In the genomic region with DNA sequence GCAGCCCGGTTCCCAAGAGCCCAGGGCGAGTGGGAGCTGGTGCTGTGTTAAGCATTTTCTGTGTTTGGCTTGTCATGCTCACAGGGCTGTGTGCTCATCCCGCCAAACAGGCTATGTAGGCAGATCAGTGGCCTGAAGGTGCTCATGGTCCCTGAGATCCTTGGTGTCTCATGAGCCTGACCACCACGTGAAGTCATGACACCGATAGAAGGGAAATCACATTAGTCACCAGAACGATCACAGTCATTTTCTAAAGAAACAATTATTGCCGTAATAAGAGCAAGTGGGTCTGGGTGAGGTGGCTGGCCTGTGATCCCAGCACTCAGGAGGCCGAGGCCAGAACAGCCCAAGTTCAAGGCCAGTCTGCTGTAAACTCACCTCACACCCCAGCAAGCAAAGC, we compare ENCODE assay signal across 9 mouse cellular contexts. TPM values are rescaled to one million over a fixed set of nuclear protein-coding genes. Genes with fewer than 3 reads are reported as not detected.
DNase-seq lines count a peak whose midpoint lies in the region; ATAC-seq lines count a peak whose summit lies in the region.
"Had no signal": no experiment of that assay in that cellular context is flagged by ENCODE, and none has a peak within 500 bp of the region (broad histone marks: within the 10 kb centered on the region; RNA-seq: fewer than 3 reads in every experiment).

No protein-coding gene starts in this region.

- H3K9ac ChIP-seq in heart, embryonic 12.5 days: peak overlapping the region; percentile 38
- H3K9ac ChIP-seq in forebrain, embryonic 13.5 days: 0 out of 2 replicates have a peak overlapping the region, but pooled peaks have one; percentile 27
- H3K9ac ChIP-seq in limb, embryonic 15.5 days: no peak overlapping the region

- H3K27ac ChIP-seq in heart, embryonic 12.5 days (ENCODE audit: poor library complexity, severe bottlenecking): peak overlapping the region; percentile 98
- H3K27ac ChIP-seq in forebrain, embryonic 13.5 days: peak overlapping the region; percentile 16
- H3K27ac ChIP-seq in limb, embryonic 15.5 days: peak overlapping the region; percentile 78

- peaks cover 81% of the 10 kb centered on the region for H3K4me1 ChIP-seq in heart, embryonic 12.5 days (replicated peaks)
- H3K4me1 ChIP-seq in forebrain, embryonic 13.5 days: peaks cover 32% of the 10 kb centered on the region
- H3K4me1 ChIP-seq in limb, embryonic 15.5 days: peaks cover 37% of the 10 kb centered on the region

- no peak for ATAC-seq in heart, embryonic 12.5 days (ENCODE audit: insufficient number of reproducible peaks, low FRiP score)
- no peak for ATAC-seq in forebrain, embryonic 13.5 days
- ATAC-seq in limb, embryonic 15.5 days (ENCODE audit: insufficient number of reproducible peaks, low FRiP score, low TSS enrichment, low read depth): no peak
- ATAC-seq: CD4-positive, CD25-positive, alpha-beta regulatory T cell, adult 4 months had no signal

- no peak for DNase-seq in heart, adult 8-10 months (ENCODE audit: low spot score)
- DNase-seq in 416B (ENCODE audit: low read depth): peak; percentile 52
- DNase-seq in spleen, postnatal 10 days (ENCODE audit: low spot score in 2 of 2): no peak
- DNase-seq in urinary bladder, postnatal 25 days (ENCODE audit: low spot score): no peak
- DNase-seq in retina, embryonic 14.5 days (ENCODE audit: low spot score): no peak

- H3K4me2 ChIP-seq in heart, embryonic 12.5 days: no peak overlapping the region
- no peak overlapping the region for H3K4me2 ChIP-seq in forebrain, embryonic 13.5 days
- H3K4me2 ChIP-seq in limb, embryonic 15.5 days: no peak overlapping the region

- no peaks in the 10 kb centered on the region for H3K9me3 ChIP-seq in heart, embryonic 12.5 days (replicated peaks)
- H3K9me3 ChIP-seq in forebrain, embryonic 13.5 days (replicated peaks): no peaks in the 10 kb centered on the region
- H3K9me3 ChIP-seq in limb, embryonic 15.5 days: no peaks in the 10 kb centered on the region

- no peak overlapping the region for H3K4me3 ChIP-seq in heart, embryonic 12.5 days
- H3K4me3 ChIP-seq in forebrain, embryonic 13.5 days: no peak overlapping the region
- no peak overlapping the region for H3K4me3 ChIP-seq in limb, embryonic 15.5 days

- H3K27me3 ChIP-seq in heart, embryonic 12.5 days (replicated peaks): no peaks in the 10 kb centered on the region
- peaks cover 21% of the 10 kb centered on the region; the same call in 1 of the 2 replicates for H3K27me3 ChIP-seq in forebrain, embryonic 13.5 days
- H3K27me3 ChIP-seq in limb, embryonic 15.5 days: no peaks in the 10 kb centered on the region

- H3K36me3 ChIP-seq in heart, embryonic 12.5 days: peaks cover 29% of the 10 kb centered on the region
- H3K36me3 ChIP-seq in forebrain, embryonic 13.5 days (ENCODE audit: poor library complexity, severe bottlenecking): peaks cover 23% of the 10 kb centered on the region; the same call in 1 of the 2 replicates
- H3K36me3 ChIP-seq in limb, embryonic 15.5 days: peaks cover 32% of the 10 kb centered on the region

- 59% methylated on average over 8 of the region's 8 CpGs for WGBS in heart, embryonic 12.5 days
- 54% methylated on average over 8 of the region's 8 CpGs for WGBS in forebrain, embryonic 13.5 days
- WGBS in limb, embryonic 15.5 days: 65% methylated on average over 8 of the region's 8 CpGs

RNA-seq across cellular contexts. Expression of a gene that starts 31.5 kb away (rescaled TPM):
- polyA plus RNA-seq in heart, embryonic 12.5 days (2016; fragmentation: Nextera tagmentation; extraction: Ambion mirVana): 62.0 and 64.4 TPM in 2 replicates
- total RNA-seq in heart, adult 8-10 months (2022): 10 to 100 TPM; 19.1 to 26.8 (median 22.6) TPM
- polyA plus RNA-seq in forebrain, embryonic 13.5 days (2015; fragmentation: Nextera tagmentation; extraction: Ambion mirVana): 21.1 and 23.7 TPM in 2 replicates
- polyA plus RNA-seq in limb, embryonic 15.5 days (2015; fragmentation: Nextera tagmentation; extraction: Ambion mirVana): 138 and 152 TPM in 2 replicates

RNA-seq across cellular contexts. Expression of a gene that starts 53.9 kb away (rescaled TPM):
- polyA plus RNA-seq in heart, embryonic 12.5 days (2016; fragmentation: Nextera tagmentation; extraction: Ambion mirVana): 99.8 and 114 TPM in 2 replicates
- total RNA-seq in heart, adult 8-10 months (2022): 10 to 100 TPM; 56.3 to 66.1 (median 58.9) TPM
- polyA plus RNA-seq in forebrain, embryonic 13.5 days (2015; fragmentation: Nextera tagmentation; extraction: Ambion mirVana): 111 and 118 TPM in 2 replicates
- polyA plus RNA-seq in limb, embryonic 15.5 days (2015; fragmentation: Nextera tagmentation; extraction: Ambion mirVana): 154 and 176 TPM in 2 replicates

RNA-seq across cellular contexts. Expression of a gene that starts 54.0 kb away (rescaled TPM):
- 11.1 and 11.8 TPM in 2 replicates for polyA plus RNA-seq in heart, embryonic 12.5 days (2016; fragmentation: Nextera tagmentation; extraction: Ambion mirVana)
- 10 to 100 TPM; 13.1 to 21.8 (median 17.5) TPM for total RNA-seq in heart, adult 8-10 months (2022)
- 14.8 and 15.5 TPM in 2 replicates for polyA plus RNA-seq in forebrain, embryonic 13.5 days (2015; fragmentation: Nextera tagmentation; extraction: Ambion mirVana)
- 11.3 and 12.0 TPM in 2 replicates for polyA plus RNA-seq in limb, embryonic 15.5 days (2015; fragmentation: Nextera tagmentation; extraction: Ambion mirVana)

Comparison
In these comparisons a context has a peak if more than half of its experiments do, and no peak if none do; other contexts are left out.
1. H3K27ac ChIP-seq: peak in every context shown above with its lines; median percentile 98 in heart, embryonic 12.5 days; 78 in limb, embryonic 15.5 days; 16 in forebrain, embryonic 13.5 days.